Mouse (Mus musculus) embryo, embryonic 10.5 days (tissue): Measurements from ENCODE around the gene Barx2.

Experiments used
- DNase-seq: peaks from one replicate; pipeline ENCODE4 v3.0.0-alpha.2; 2015; ENCODE audit warnings: low spot score

Barx2 gene

GRCm38 (mm10) chr9:31888333-31888732 lies 24.9 kb downstream of the Barx2 start:
- DNase-seq = no peak

GRCm38 (mm10) chr9:31886258-31886657 lies 27.0 kb downstream of the Barx2 start:
- DNase-seq = no peak

GRCm38 (mm10) chr9:31882376-31882775 lies 30.9 kb downstream of the Barx2 start:
- DNase-seq = no peak

- no peak for DNase-seq
Observed at GRCm38 (mm10) chr9:31875556-31875955, 37.7 kb downstream of the Barx2 start.

GRCm38 (mm10) chr9:31874236-31874635 lies 39.0 kb downstream of the Barx2 start:
- DNase-seq = no peak

GRCm38 (mm10) chr9:31871410-31871809 lies 41.9 kb downstream of the Barx2 start:
- no peak for DNase-seq

- no peak for DNase-seq
Observed at GRCm38 (mm10) chr9:31868823-31869460, 44.3 kb downstream of the Barx2 start.

- no peak for DNase-seq
Observed at GRCm38 (mm10) chr9:31863830-31864229, 49.4 kb downstream of the Barx2 start.

- no peak for DNase-seq
Observed at GRCm38 (mm10) chr9:31859446-31859845, 53.8 kb downstream of the Barx2 start.

GRCm38 (mm10) chr9:31858720-31859340 lies 54.4 kb downstream of the Barx2 start:
- peak; percentile 66 for DNase-seq

GRCm38 (mm10) chr9:31857512-31857911 lies 55.8 kb downstream of the Barx2 start:
- no peak for DNase-seq

- DNase-seq = no peak
Observed at GRCm38 (mm10) chr9:31856437-31856836, 56.8 kb downstream of the Barx2 start.

GRCm38 (mm10) chr9:31855668-31856067 lies 57.6 kb downstream of the Barx2 start:
- DNase-seq = no peak

- DNase-seq = no peak
Observed at GRCm38 (mm10) chr9:31851710-31852109, 61.6 kb downstream of the Barx2 start.

GRCm38 (mm10) chr9:31850706-31851105 lies 62.6 kb downstream of the Barx2 start:
- DNase-seq = no peak

- DNase-seq = no peak
Observed at GRCm38 (mm10) chr9:31849387-31849786, 63.9 kb downstream of the Barx2 start.

GRCm38 (mm10) chr9:31844614-31845013 lies 68.6 kb downstream of the Barx2 start:
- DNase-seq = no peak

- DNase-seq = no peak
Observed at GRCm38 (mm10) chr9:31841108-31841815, 72.0 kb downstream of the Barx2 start.

- DNase-seq = no peak
Observed at GRCm38 (mm10) chr9:31840571-31840970, 72.7 kb downstream of the Barx2 start.

GRCm38 (mm10) chr9:31840037-31840436 lies 73.2 kb downstream of the Barx2 start:
- DNase-seq = no peak

- peak; percentile 36 for DNase-seq
Observed at GRCm38 (mm10) chr9:31839106-31840027, 73.9 kb downstream of the Barx2 start.

GRCm38 (mm10) chr9:31838047-31838446 lies 75.2 kb downstream of the Barx2 start:
- no peak for DNase-seq
